Mouse (Mus musculus): ENCODE results near the gene Gm5129. TPM values are rescaled to one million over a fixed set of nuclear protein-coding genes. Genes with fewer than 3 reads are reported as not detected.

Gene Gm5129
- polyA plus RNA-seq, 1 experiment: not detected

DNA sequence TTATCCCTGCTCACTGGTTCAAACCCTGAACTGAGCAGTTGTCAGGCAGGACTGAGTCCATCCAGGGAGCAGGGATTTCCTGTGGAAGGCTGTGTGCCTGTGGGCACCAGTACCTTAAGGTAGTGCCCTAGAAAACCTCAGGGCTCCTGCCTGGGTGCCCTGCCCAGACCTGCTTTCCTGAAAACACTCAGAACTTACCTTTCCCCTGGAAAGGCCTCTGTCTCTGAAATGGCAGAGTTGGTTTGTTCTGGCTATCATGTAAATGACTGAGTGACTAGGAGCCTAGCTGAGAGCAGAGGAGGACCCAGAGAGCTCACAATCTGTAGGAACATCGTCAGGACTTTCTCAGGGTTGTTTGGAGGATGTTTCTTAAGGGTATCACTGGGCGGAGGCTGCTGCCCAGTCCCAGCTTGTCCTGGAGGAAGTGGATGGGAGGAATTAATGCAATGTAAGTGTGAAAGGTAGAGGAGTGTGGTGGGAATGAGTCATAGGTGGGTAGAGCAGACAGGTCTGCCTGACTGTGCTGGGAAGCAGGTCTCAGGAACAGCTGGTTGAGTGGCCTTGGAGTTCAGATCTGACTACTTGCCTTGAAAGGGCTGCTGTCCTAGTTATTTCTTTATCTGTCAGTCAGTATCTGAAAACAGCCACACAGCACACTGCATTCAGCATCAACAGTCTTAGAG, 36.1 kb downstream of the Gm5129 start:
- Histone ChIP-seq H3K4me3 (ENCODE audit: insufficient read depth, low read depth, low read length) (no peak overlapping the region), H3K27ac (ENCODE audit: insufficient read depth, low read depth, low read length) (no peak overlapping the region), H3K4me1 (ENCODE audit: control insufficient read depth, insufficient read depth, low read length) (no peaks in the 10 kb centered on the region)
- TF ChIP-seq POLR2A (IDR thresholded peaks at IDR 0.05; ENCODE audit: insufficient read depth, low read depth, low read length) (no peak), CTCF (IDR thresholded peaks at IDR 0.05; ENCODE audit: insufficient read depth, low read depth, low read length) (no peak)
- 84% methylated on average over 2 of the region's 2 CpGs for WGBS

DNA sequence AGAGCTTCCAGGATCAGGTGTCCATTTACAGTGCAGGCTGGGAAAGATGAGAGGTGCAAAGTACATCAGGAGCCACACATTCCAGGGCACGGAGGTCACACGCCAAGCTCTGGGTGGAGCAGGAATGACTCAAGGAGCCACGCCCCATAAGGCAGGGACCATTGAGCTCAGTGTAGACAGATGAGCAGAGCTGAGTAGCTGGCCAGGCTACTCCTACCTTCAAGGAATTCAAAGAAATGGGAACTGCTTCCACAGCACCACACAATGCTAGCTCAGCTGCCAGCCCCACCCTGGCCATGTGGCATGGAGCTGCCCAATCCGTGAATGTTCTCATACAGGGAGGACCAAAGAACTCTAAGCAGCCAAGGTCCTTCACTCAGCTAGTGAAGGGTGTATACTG, 37.2 kb downstream of the Gm5129 start:
- WGBS: 86% methylated on average over 4 of the region's 4 CpGs
- Histone ChIP-seq H3K4me3 (ENCODE audit: insufficient read depth, low read depth, low read length) (no peak overlapping the region), H3K4me1 (ENCODE audit: control insufficient read depth, insufficient read depth, low read length) (no peaks in the 10 kb centered on the region), H3K27ac (ENCODE audit: insufficient read depth, low read depth, low read length) (no peak overlapping the region)
- TF ChIP-seq CTCF (IDR thresholded peaks at IDR 0.05; ENCODE audit: insufficient read depth, low read depth, low read length) (no peak), POLR2A (IDR thresholded peaks at IDR 0.05; ENCODE audit: insufficient read depth, low read depth, low read length) (no peak)

DNA sequence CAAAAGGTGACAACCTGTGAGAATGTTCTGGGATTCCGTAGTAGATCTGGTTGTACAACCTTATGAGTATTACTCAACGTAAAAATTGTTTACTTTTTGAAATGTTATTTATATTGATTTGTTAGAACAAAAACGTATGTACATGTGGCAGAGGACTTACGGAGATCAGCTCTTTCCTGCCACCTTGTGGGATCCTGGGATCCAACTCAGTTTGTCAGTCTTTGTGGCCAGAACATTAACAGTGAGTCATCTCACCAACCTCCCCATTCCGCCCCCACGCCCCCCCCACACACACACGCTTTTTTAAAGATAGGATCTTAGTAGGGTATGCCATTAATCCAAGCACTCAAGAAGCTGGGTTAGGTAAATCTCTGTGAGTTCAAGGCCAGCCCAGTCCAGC, 47.4 kb downstream of the Gm5129 start:
- 60% methylated on average over 7 of the region's 7 CpGs for WGBS
- no peak overlapping the region for H3K4me3 ChIP-seq (ENCODE audit: insufficient read depth, low read depth, low read length)
- no peak overlapping the region for H3K27ac ChIP-seq (ENCODE audit: insufficient read depth, low read depth, low read length)
- H3K4me1 ChIP-seq (ENCODE audit: control insufficient read depth, insufficient read depth, low read length): no peaks in the 10 kb centered on the region
- TF ChIP-seq POLR2A (IDR thresholded peaks at IDR 0.05; ENCODE audit: insufficient read depth, low read depth, low read length) (no peak), CTCF (IDR thresholded peaks at IDR 0.05; ENCODE audit: insufficient read depth, low read depth, low read length) (no peak)

DNA sequence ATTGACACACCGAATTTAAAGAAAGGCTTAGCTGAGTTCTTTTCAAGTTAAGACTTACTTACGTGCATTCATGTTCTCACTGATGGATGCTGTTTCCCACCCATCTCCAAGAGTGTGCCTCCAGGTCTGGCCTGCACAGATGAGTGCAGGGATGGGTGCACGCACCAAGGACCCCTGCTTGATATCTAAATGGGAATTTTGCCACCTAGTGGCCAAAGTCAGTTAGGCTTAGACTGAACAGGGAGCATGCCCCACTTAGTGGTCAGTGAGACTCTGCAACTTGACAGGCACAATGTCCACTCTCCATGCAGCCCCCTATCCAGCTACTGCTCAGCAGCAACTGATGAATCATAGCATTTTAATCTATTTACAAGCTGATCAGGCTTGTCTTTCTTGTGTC, 48.1 kb downstream of the Gm5129 start:
- Histone ChIP-seq H3K27ac (ENCODE audit: insufficient read depth, low read depth, low read length) (no peak overlapping the region), H3K4me3 (ENCODE audit: insufficient read depth, low read depth, low read length) (no peak overlapping the region), H3K4me1 (ENCODE audit: control insufficient read depth, insufficient read depth, low read length) (no peaks in the 10 kb centered on the region)
- 58% methylated on average over 3 of the region's 3 CpGs for WGBS
- TF ChIP-seq POLR2A (IDR thresholded peaks at IDR 0.05; ENCODE audit: insufficient read depth, low read depth, low read length) (no peak), CTCF (IDR thresholded peaks at IDR 0.05; ENCODE audit: insufficient read depth, low read depth, low read length) (no peak)

Other genes starting within 250 kb of the Gm5129 start
- gene Ube3c, start 166.7 kb downstream of the Gm5129 start, polyA plus RNA-seq (2012; ENCODE audit: insufficient read depth, insufficient read length, low replicate concordance, missing spikeins): not detected in 2 replicates
- 484 TPM in 1 of 2 replicates, not detected in the other for gene Dnajb6, start 248 bp downstream of the Gm5129 start, polyA plus RNA-seq (2012; ENCODE audit: insufficient read depth, insufficient read length, low replicate concordance, missing spikeins)

Data from olfactory bulb, adult 2 months (tissue).